Mouse (Mus musculus) kidney, adult 8-10 months (tissue): ENCODE measurements around the gene Trdmt1.
"Not testable (repeated sequence)": the region's sequence is repeated elsewhere in the genome, so short reads cannot be mapped to it uniquely, and the experiment has no call there.

Experiments used
- DNase-seq, 2 experiments: peaks; one replicate each; pipeline ENCODE4 v3.0.0; 2022

Trdmt1 gene

DNA sequence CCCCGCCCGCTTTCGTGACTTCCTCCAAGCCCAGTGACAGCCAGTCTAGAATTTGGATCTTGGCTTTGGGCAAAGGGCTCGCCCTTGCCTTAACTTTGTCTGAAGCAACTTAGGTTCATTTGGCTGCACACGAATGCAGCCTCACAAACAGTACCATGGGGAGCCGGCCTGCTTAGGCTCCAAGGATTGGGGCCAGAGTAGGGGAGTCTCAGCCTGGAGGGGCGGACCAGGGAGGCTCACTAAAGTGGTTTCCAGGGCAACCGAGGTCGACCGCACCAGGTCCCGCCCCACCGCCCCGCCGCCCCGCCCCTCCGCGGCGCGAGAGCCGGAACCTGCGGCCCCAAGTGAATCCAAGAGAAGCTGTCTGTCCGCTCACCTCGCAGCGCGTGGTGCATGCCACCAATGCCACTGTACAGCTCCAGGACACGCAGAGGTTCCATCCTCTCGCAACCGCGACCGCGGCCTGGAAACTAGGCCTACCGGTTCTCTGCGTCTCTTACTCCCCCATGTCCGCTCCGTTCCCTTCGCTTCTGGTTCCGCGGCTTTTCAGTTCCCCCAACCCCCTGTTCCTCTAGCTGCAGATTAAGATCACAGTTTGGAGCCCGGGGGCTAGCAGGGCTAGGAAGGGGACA lies at the start of gene Trdmt1:
Trdmt1 (minus strand) TSS at position 476 of the 632 bp plus-strand sequence.
- peak; percentile 77 for DNase-seq

DNA sequence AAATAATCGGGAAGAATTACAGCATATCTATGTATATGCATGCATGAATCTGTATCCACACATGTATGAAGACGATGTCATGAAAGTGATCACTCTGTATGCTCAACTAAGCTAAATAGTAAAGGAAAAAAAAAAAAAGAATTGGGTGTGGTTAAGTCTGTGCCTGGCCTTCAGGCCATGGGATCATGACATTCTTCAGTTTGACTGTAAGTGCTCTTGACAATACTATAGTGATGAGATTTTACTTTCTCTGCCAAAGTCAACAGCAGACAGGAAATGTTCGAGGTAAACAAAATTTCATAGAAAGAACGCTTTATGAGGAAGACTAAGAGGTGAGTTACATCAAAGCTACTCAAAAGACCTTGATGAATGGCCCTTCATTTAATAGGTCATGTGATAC lies 48.9 kb upstream of the Trdmt1 start:
- no peak for DNase-seq

DNA sequence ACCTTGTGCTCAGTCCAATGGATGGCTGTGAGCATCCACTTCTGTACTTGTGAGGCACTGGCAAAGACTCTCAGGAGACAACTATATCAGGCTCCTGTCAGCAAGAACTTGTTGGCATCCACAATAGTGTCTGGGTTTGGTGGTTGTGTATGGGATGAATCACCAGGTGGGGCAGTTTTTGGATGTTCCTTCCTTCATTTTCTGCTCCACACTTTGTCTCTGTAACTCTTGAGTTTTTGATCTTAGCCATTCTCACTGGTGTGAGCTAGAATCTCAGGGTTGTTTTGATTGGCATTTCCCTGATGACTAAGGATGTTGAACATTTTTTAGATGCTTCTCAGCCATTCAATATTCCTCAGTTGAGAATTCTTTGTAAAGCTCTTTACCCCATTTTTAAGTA lies 39.3 kb upstream of the Trdmt1 start:
- not testable (repeated sequence) for DNase-seq

GRCm38 (mm10) chr2:13582184-13582583 lies 37.7 kb upstream of the Trdmt1 start:
- DNase-seq: no peak

DNA sequence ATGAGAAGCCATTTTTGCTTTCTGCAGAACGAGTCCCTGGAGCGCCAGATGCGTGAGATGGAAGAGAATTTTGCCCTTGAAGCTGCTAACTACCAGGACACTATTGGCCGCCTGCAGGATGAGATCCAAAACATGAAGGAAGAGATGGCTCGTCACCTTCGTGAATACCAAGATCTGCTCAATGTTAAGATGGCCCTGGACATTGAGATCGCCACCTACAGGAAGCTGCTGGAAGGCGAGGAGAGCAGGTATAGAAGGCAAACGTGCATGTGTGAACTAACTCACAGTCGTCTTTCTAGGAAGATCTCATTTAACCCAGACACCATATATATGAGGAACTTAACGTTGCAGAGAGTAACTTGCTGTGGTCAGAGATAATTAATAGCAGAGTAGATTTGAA lies 35.5 kb upstream of the Trdmt1 start:
- no peak for DNase-seq

GRCm38 (mm10) chr2:13579315-13579714 lies 34.8 kb upstream of the Trdmt1 start:
- DNase-seq: no peak

- peak in 1 of 2 experiments; percentile 30 for DNase-seq
Measured at GRCm38 (mm10) chr2:13578473-13579152, 34.1 kb upstream of the Trdmt1 start.

- DNase-seq: no peak
Measured at GRCm38 (mm10) chr2:13577399-13577798, 32.9 kb upstream of the Trdmt1 start.

DNA sequence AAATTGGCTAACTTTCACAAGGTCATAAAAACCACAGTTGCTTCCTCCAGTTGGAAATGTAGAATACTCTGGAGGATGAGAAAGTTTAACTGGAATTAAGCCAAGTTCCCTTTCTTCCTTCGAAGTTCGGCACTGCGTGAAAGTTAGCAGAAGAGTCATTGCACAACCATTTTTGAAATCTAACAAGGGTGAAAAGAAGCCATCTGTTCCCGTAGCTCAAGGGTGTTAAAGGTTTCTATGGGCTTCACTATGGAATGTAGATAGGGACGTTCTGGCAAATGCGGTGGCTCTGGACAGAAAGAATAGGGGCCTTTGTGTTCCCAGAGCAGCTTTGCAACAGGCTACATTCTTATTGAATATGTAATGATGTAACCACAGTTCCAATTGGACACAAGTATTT lies 31.5 kb upstream of the Trdmt1 start:
- DNase-seq: no peak

DNA sequence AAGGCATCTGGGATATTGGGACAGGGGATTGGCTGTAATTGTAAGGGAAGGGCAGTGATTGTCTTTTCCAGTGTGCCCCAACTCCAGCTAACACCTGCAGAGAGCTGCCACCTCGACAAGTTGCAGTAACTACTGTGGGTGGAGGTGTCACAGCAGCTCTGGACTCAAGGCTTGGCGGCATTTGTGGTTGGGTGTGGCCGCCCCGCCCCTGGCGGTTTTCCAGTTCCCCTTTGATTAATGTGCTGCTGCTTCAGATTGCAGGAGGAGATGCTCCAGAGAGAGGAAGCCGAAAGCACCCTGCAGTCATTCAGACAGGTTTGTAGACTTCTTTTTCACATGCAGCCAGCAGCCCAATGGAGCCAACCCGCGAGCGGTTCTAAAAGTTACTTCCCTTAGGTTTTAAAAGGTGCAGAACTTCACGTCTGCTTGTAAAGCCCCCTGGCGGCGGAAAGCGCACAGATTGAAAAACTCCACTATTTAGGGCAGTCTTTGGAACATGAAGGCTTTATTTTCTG lies 30.9 kb upstream of the Trdmt1 start:
- DNase-seq: peak; percentile 45 to 85

DNA sequence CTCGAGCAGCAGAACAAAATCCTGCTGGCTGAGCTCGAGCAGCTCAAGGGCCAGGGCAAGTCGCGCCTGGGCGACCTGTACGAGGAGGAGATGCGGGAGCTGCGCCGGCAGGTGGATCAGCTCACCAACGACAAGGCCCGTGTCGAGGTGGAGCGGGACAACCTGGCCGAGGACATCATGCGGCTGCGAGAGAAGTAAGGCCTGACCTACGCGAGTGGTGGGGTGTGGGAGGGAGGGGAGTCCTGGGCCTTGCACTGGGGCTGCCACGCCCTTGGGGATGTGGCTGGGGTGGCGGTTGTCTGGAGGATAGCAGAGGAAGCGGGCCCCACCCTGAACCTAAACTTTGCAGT lies 30.3 kb upstream of the Trdmt1 start:
- no peak for DNase-seq

- DNase-seq: peak; percentile 23 to 32
Measured at GRCm38 (mm10) chr2:13574066-13574800, 29.8 kb upstream of the Trdmt1 start.

- DNase-seq: peak; percentile 36 to 59
Measured at GRCm38 (mm10) chr2:13573408-13574065, 29.1 kb upstream of the Trdmt1 start, which contains the start of gene Vim. Gene Vim, plus strand, starts transcription at chr2:13573927.

DNA sequence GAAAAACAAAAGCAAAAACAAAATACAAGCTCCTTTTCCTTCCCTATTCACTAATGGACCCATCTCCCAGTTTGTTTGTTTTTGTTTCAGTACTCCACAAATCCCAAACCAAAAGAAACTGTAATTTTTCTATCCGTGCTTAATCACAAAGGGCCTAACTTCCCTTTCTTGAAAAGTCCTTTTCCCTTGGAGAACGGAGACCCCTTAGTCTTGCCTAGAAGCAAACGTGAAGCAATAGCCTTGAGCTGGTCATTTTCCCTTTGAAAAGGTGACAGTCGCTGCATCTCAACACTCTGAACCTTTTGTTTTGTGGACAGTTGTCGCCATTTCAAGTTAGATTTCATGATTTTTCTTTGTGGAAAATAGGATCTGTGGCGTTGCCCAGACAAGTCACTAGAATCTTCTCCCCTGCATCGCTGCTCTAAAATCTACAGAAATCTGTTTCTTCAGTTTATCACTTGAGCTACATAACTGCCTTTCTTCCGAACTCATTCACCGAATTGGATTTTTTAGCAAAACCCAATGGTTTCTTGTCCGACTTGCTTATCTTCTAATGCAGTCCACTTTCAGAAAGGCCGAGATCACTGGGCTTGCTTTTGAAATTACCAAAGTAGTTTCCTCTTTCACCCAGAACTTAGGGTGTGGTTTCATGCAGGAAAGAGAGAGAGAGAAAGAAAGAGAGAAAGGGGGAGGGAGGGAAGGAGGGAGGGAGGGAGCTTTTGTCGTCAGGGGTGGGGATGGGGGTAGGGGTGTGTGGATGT lies 28.4 kb upstream of the Trdmt1 start:
- DNase-seq: no peak

DNA sequence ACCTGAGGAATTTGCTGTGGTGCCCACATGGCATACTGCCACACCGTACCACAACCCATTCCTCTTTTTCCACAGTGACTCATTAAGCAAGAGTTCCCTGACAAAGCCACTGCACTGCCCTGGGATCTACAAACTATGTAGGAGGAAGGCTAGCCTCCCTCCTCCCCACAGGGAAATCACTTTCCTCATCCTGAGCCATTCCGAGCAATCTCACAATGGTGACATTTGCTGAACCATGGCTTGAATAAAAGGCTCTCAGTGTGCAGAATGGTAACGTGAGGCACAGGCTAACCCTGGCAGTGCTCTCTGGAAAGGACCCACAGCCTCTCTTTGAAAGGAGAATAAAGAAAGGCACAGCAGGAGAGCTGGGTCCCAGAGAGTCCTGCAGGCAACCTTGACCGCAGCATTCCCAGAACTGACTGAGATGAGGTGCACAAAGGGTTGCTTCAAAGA lies 27.7 kb upstream of the Trdmt1 start:
- no peak for DNase-seq

DNA sequence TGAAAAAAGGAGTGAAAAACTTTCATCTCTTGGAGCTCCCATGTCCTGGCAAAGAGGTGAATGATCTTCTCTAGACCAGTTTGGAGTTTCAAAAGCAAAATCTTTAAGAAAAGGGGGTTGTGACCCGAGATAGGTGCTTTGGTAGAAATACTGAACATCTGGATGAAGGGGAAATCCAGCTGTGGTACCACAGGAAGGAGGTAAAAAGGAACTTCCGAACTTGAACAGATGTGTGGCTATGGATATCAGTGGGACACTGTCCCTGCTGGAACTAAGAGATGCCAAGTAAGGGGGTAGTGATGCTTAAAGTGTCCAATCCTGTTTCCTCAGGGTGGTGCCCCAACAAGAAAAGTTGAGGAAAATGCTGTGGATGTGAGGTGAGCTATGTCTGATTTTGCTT lies 25.7 kb upstream of the Trdmt1 start:
- DNase-seq: no peak

DNA sequence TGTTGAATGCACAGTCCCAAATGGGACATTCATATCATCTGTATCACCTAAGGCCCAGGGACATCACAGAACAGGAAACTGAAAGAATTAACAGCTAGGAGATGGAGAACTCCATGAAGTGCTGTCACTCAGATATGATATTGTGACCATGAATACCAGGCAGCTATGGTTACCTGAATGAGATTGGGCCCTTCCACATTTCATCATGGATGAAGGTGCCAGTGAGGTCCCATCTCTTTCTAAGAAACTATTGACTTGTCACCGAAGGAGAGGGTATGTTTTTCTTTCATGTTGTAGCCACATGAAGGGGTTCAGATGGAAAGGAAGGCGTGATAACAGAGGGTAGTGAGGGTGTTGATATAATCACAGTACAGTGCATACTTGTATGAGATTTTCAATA lies 15.9 kb upstream of the Trdmt1 start:
- no peak for DNase-seq

GRCm38 (mm10) chr2:13559729-13560128 lies 15.3 kb upstream of the Trdmt1 start:
- DNase-seq: no peak

GRCm38 (mm10) chr2:13559303-13559702 lies 14.8 kb upstream of the Trdmt1 start:
- DNase-seq: no peak

- DNase-seq: no peak
Measured at GRCm38 (mm10) chr2:13558607-13559262, 14.3 kb upstream of the Trdmt1 start.

DNA sequence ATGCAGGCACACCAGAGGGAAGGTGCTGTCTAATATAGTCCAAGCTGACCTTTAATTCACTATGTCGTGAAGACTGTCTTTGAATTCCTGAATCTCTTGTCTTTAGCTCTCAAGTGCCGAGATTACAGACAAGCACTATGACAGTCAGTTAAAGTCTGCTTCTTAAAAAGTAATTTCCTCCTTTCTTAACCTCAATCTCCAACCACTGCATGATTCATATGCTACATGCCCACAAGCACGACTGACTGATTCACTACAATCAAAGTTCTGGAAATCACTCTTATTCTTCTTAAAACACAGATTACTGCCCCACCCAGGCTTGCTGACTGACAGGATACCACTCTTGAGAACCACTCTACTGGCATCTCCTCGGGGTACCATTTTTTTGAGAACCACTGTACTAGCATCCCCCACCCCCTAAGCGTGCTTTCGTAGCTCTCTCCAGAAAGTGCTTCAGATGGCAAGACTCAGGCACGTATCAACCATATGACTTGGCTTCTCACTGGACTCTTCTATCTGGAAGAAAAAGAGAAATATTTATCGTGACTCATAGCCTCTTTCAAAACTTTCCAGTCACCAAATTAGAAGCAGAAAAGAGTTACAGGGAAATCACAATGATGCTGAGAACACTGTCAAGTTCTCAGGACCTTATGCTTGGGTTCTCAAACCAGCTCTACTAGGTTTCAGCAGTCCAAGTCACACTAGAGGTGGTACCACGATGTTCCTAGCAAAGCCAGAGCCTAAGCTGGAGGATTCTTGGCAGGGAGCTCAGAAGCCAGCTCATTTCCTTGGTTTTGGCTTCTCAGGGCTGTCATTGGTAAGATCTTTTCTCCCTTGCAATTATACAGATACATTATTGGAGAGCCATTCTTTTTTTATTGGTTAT lies 12.9 kb upstream of the Trdmt1 start:
- no peak for DNase-seq
